Mouse (Mus musculus) cerebellum, postnatal 14 days (tissue): ENCODE measurements at regions not wholly inside any gene's neighbourhood (a gene's known extent, or its start where the extent isn't known, plus 50 kb on each side); places are given as distances from the start of the nearest gene placed in this dataset.

Experiments used
- DNase-seq, 2 experiments: peaks; one replicate each; pipeline ENCODE4 v3.0.0; 2021; ENCODE audit warnings: mixed read lengths in 2 of 2

GRCm38 (mm10) chr11:23996250-23996649 lies 78.6 kb downstream of the A830031A19Rik start:
- DNase-seq, result no peak

- no peak for DNase-seq
These were observed 80.7 kb downstream of the A830031A19Rik start for GRCm38 (mm10) chr11:23994160-23994559.

GRCm38 (mm10) chr11:23987532-23988450 lies 87.1 kb downstream of the A830031A19Rik start:
- no peak for DNase-seq

GRCm38 (mm10) chr11:23985231-23985630 lies 89.6 kb downstream of the A830031A19Rik start:
- no peak for DNase-seq

GRCm38 (mm10) chr11:23979332-23979731 lies 84.3 kb upstream of the Papolg start:
- DNase-seq, result peak; percentile 86 to 88

- DNase-seq, result no peak
These were observed 83.2 kb upstream of the Papolg start for GRCm38 (mm10) chr11:23978300-23978699.

- DNase-seq, result no peak
These were observed 82.0 kb upstream of the Papolg start for GRCm38 (mm10) chr11:23977096-23977495.

GRCm38 (mm10) chr11:23954323-23954722 lies 59.3 kb upstream of the Papolg start:
- peak in 1 of 2 experiments; percentile 21 for DNase-seq

GRCm38 (mm10) chr11:23945966-23946365 lies 50.9 kb upstream of the Papolg start:
- DNase-seq, result no peak
